Mouse (Mus musculus) liver, embryonic 11.5 days (tissue): ENCODE measurements around the gene Dynlrb1. TPM values are rescaled to one million over a fixed set of nuclear protein-coding genes. Genes with fewer than 3 reads are reported as not detected.

ENCODE experiments used
- ATAC-seq: fragments of 200-750 bp; cut with Nextera tagmentation; replicated peaks from 2 replicates; pipeline ENCODE4 v1.8.0; 2017; ENCODE audit warnings: moderate number of reproducible peaks, mild to moderate bottlenecking, moderate TSS enrichment, moderate library complexity; ENCODE audit not compliant: low FRiP score
- DNase-seq: peaks from one replicate; pipeline ENCODE4 v3.0.0-alpha.2; 2017; ENCODE audit warnings: low spot score
- H3K27ac ChIP-seq: fragments of 300-500 bp; sonication (generic); 2 replicates; pipeline ENCODE4 v1.5.1; 2014; ENCODE audit warnings: mild to moderate bottlenecking, low read depth, low read length, control low read depth
- H3K27me3 ChIP-seq: fragments of 300-500 bp; sonication (generic); replicated peaks from 2 replicates; pipeline ENCODE4 v1.6.1; 2014; ENCODE audit warnings: low read length, mixed read lengths; ENCODE audit not compliant: control insufficient read depth, insufficient read depth
- H3K36me3 ChIP-seq: fragments of 300-500 bp; sonication (generic); 2 replicates; pipeline ENCODE4 v1.6.1; 2014; ENCODE audit warnings: mild to moderate bottlenecking, low read length, moderate library complexity, mixed read lengths; ENCODE audit not compliant: control insufficient read depth, insufficient read depth
- H3K4me1 ChIP-seq: fragments of 300-500 bp; sonication (generic); replicated peaks from 2 replicates; pipeline ENCODE4 v1.6.1; 2014; ENCODE audit warnings: low read length, mixed read lengths; ENCODE audit not compliant: control insufficient read depth, insufficient read depth
- H3K4me2 ChIP-seq: fragments of 300-500 bp; sonication (generic); 2 replicates; pipeline ENCODE4 v1.6.1; 2014; ENCODE audit warnings: mild to moderate bottlenecking, control low read depth, moderate library complexity
- H3K4me3 ChIP-seq: fragments of 300-500 bp; sonication (generic); 2 replicates; pipeline ENCODE4 v1.5.1; 2014; ENCODE audit warnings: low read depth, low read length, control low read depth
- H3K9ac ChIP-seq: fragments of 300-500 bp; sonication (generic); 2 replicates; pipeline ENCODE4 v1.6.1; 2014; ENCODE audit warnings: low read depth, low read length, control low read depth
- H3K9me3 ChIP-seq: fragments of 300-500 bp; sonication (generic); 2 replicates; pipeline ENCODE4 v1.6.1; 2016; ENCODE audit warnings: low read length, inconsistent platforms, mixed read lengths; ENCODE audit not compliant: control insufficient read depth
- WGBS: fragments of 180-500 bp; shearing (Covaris S2); extraction: QIAGEN DNeasy Blood & Tissue Kit; methylation state at CpG from one replicate; pipeline ENCODE4 v1.1.7; 2014; 5-methylcytosine and 5-hydroxymethylcytosine counted together
- polyA plus RNA-seq: library from polyadenylated mRNA; unstranded; fragments of >200 nt; fragmentation: Nextera tagmentation; extraction: Ambion mirVana; gene quantifications from 2 replicates; pipeline ENCODE4 v1.2.1, GENCODE M21; 2014

Dynlrb1 gene
- polyA plus RNA-seq, 1 experiment from 2014 or later: 289 TPM

DNA sequence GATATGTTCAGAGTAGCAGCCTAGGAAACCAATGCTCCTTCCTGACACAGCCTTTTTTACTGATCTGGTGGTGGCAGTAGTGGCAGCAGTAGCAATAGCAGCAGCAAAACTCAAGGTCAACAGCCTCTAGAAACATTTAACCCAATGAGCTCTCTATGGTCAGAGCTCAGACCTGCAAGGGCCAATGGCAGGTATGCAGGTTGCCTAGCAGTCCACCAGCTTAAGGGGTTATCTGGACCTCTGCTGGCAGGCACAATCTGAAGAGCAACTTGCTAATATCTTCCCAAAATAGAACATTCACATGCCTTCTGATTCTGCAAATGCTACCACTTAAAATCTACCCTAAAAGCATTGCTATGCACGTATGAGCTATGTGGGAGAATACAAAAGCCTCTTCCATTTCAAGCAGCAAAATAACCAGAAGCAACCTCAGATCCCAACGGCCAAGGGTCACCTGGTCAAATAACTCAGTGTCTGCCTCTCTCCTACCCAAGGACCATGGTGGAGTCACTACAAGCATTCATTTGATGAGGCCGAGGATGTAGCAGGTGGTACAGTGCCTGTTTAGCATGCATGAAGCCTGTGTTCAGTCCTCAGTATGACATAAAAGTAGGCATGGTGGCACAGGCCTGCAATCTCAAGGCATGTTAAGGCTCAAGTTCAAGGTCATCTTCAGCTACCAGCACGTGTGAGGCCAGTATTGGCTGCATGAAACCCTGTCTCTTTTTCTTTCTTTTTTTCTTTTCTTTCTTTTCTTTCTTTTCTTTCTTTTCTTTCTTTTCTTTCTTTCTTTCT lies 51.3 kb downstream of the Dynlrb1 start:
- no peak overlapping the region for H3K9ac ChIP-seq
- H3K27me3 ChIP-seq: no peaks in the 10 kb centered on the region
- H3K4me1 ChIP-seq: no peaks in the 10 kb centered on the region
- H3K4me3 ChIP-seq: no peak overlapping the region
- peaks cover 10% of the 10 kb centered on the region; the same call in 1 of the 2 replicates for H3K36me3 ChIP-seq
- WGBS: 92% methylated on average over 4 of the region's 4 CpGs
- no peaks in the 10 kb centered on the region for H3K9me3 ChIP-seq
- DNase-seq (no peak), ATAC-seq (no peak)
- H3K4me2 ChIP-seq: no peak overlapping the region
- H3K27ac ChIP-seq: no peak overlapping the region

DNA sequence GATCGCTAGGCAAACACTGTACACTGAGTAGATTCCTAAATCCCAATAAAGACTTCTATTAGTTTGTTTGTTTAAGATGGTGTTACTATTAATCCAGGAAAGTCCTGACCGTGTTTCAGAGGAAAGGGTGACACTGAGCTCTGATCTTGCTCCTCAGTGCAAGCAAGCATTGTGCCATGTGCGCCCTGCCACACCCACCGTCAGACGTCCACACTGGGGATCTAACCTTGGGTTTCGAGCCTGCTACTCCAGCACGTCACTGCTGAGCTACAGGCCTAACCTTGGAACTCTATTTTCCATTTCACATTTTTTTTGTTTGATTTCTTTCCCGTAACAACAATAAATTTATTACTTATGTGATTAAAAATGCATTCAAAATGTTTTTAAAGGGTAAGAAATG lies 53.7 kb downstream of the Dynlrb1 start:
- no peak for ATAC-seq
- peaks cover 6% of the 10 kb centered on the region; the same call in 1 of the 2 replicates for H3K36me3 ChIP-seq
- no peak overlapping the region for H3K27ac ChIP-seq
- no peak for DNase-seq
- no peak overlapping the region for H3K9ac ChIP-seq
- no peaks in the 10 kb centered on the region for H3K4me1 ChIP-seq
- H3K9me3 ChIP-seq: no peaks in the 10 kb centered on the region
- 85% methylated on average over 8 of the region's 8 CpGs for WGBS
- no peaks in the 10 kb centered on the region for H3K27me3 ChIP-seq
- H3K4me2 ChIP-seq: no peak overlapping the region
- H3K4me3 ChIP-seq: no peak overlapping the region

DNA sequence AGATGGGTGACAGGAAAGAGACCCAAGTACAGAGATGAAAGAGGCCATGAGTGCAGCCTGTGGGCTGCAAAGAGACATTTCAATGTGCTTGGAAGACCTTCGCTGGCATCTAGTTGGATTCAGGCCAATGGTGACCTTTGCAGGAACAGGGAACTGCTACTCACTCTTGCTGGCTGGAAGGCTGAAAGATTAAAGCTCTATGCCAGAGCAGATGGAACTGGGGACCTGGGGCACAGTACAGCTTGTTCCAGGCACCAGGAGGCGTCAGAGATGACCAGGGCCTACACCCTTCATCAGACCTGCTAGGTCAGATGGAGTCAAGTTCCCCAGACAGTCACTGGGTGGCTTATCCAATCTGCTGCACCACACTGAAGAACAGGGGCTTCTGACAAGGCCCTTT lies 57.0 kb downstream of the Dynlrb1 start:
- H3K36me3 ChIP-seq: peaks cover 24% of the 10 kb centered on the region; the same call in 1 of the 2 replicates
- H3K4me3 ChIP-seq: no peak overlapping the region
- no peaks in the 10 kb centered on the region for H3K9me3 ChIP-seq
- H3K27me3 ChIP-seq: no peaks in the 10 kb centered on the region
- ATAC-seq (no peak), DNase-seq (no peak)
- 85% methylated on average over 2 of the region's 2 CpGs for WGBS
- no peak overlapping the region for H3K9ac ChIP-seq
- no peaks in the 10 kb centered on the region for H3K4me1 ChIP-seq
- no peak overlapping the region for H3K27ac ChIP-seq
- no peak overlapping the region for H3K4me2 ChIP-seq

DNA sequence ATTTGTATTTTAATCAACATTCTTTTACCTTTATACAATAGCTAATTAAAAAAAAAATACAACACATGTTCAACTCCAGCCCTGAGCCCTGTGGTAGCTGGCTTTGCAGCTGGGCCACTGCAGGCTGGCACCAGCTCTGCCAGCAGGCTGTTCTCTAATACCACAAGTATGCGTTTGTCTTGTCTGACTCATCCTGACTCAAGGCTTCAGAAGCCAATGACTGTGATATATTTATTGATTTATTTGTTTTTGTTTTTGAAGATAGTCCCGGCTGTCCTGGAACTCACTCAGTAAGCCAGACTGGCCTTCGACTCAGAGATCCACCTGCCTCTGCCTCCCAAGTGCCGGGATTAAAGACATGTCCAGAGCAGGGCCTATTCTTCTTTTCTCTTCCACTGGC lies 57.6 kb downstream of the Dynlrb1 start:
- H3K27ac ChIP-seq: no peak overlapping the region
- no peaks in the 10 kb centered on the region for H3K9me3 ChIP-seq
- no peak overlapping the region for H3K4me3 ChIP-seq
- DNase-seq: no peak
- no peak overlapping the region for H3K4me2 ChIP-seq
- no peaks in the 10 kb centered on the region for H3K4me1 ChIP-seq
- ATAC-seq: no peak
- H3K27me3 ChIP-seq: no peaks in the 10 kb centered on the region
- WGBS: 91% methylated on average over 4 of the region's 4 CpGs
- H3K36me3 ChIP-seq: peaks cover 25% of the 10 kb centered on the region; the same call in 1 of the 2 replicates
- no peak overlapping the region for H3K9ac ChIP-seq

DNA sequence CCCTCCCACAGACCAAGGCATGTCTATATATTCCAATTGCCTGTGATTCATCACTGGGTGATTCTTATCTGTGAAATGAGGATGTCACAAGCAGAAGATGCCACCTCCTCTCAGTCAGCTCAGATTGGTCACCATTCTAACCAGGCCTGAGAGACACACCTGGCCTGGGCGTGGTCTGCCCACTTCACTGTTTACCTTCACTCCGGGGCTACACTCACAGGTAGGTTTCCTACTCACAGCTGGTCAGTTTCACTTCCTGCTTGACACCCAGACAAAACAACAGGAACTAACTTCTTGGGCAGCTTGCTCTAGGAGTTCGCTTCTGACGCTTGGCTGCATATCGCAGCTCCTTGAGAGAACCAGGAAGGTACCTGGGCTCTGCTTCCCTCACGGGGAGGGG lies 59.1 kb downstream of the Dynlrb1 start:
- H3K4me1 ChIP-seq: no peaks in the 10 kb centered on the region
- ATAC-seq (no peak), DNase-seq (no peak)
- H3K36me3 ChIP-seq: peaks cover 25% of the 10 kb centered on the region; the same call in 1 of the 2 replicates
- H3K4me2 ChIP-seq: no peak overlapping the region
- H3K9ac ChIP-seq: no peak overlapping the region
- no peaks in the 10 kb centered on the region for H3K9me3 ChIP-seq
- H3K27ac ChIP-seq: no peak overlapping the region
- H3K27me3 ChIP-seq: no peaks in the 10 kb centered on the region
- 89% methylated on average over 6 of the region's 6 CpGs for WGBS
- no peak overlapping the region for H3K4me3 ChIP-seq

DNA sequence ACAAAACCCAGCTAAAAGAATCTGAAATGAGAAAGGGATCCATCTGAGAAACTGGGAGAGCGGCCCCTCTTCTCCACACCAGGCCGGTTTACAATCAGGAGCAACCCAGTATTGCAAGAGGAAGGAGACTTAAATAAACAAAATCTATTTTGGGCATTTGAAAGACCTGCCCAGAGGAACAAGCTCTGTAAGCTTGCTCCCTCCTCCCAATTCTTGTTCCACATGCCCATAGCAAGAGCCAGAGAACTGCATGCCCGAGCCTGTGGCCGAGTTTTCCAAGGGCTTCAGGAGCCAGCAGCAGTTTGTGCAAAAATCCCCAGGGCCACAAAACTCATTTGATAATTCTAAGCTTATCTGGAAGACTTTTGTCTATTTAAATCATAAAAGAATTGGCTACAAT lies 63.2 kb downstream of the Dynlrb1 start:
- no peaks in the 10 kb centered on the region for H3K9me3 ChIP-seq
- H3K27ac ChIP-seq: no peak overlapping the region
- WGBS: 88% methylated on average over 4 of the region's 4 CpGs
- H3K4me3 ChIP-seq: no peak overlapping the region
- H3K4me1 ChIP-seq: no peaks in the 10 kb centered on the region
- no peak for ATAC-seq
- DNase-seq: no peak
- no peak overlapping the region for H3K9ac ChIP-seq
- no peak overlapping the region for H3K4me2 ChIP-seq
- H3K36me3 ChIP-seq: peaks cover 20% of the 10 kb centered on the region; the same call in 1 of the 2 replicates
- no peaks in the 10 kb centered on the region for H3K27me3 ChIP-seq

Other genes starting within 250 kb of the Dynlrb1 start
- gene Gm14226, start 218.3 kb upstream of the Dynlrb1 start, polyA plus RNA-seq: 1.8 and 3.1 TPM in 2 replicates
- 107 and 114 TPM in 2 replicates for gene Ahcy, start 162.0 kb upstream of the Dynlrb1 start, polyA plus RNA-seq
- 38.7 and 39.7 TPM in 2 replicates for gene Itch, start 103.0 kb upstream of the Dynlrb1 start, polyA plus RNA-seq
- gene Map1lc3a, start 39.8 kb downstream of the Dynlrb1 start, polyA plus RNA-seq: 43.5 and 45.6 TPM in 2 replicates
- 51.7 and 51.9 TPM in 2 replicates for gene Pigu, start 120.9 kb downstream of the Dynlrb1 start, polyA plus RNA-seq
- 6.6 and 7.0 TPM in 2 replicates for gene Trp53inp2, start 144.5 kb downstream of the Dynlrb1 start, polyA plus RNA-seq
- gene Ncoa6, start 237.4 kb downstream of the Dynlrb1 start, polyA plus RNA-seq: 19.9 and 20.7 TPM in 2 replicates